Mouse (Mus musculus) liver, postnatal 0 days (tissue): ENCODE measurements at regions not wholly inside any gene's neighbourhood (a gene's known extent, or its start where the extent isn't known, plus 50 kb on each side); places are given as distances from the start of the nearest gene placed in this dataset.

Experiments used
- ATAC-seq: fragments of 200-750 bp; cut with Nextera tagmentation; 2 replicates; pipeline ENCODE4 v1.8.0; 2017; ENCODE audit warnings: mild to moderate bottlenecking, moderate library complexity
- DNase-seq: peaks from one replicate; pipeline ENCODE4 v3.0.0-alpha.2; 2016
- H3K27ac ChIP-seq: fragments of 300-500 bp; sonication (generic); 2 replicates; pipeline ENCODE4 v1.5.1; 2014; ENCODE audit warnings: antibody characterized with exemption, moderate library complexity, mild to moderate bottlenecking, low read depth
- H3K27me3 ChIP-seq: fragments of 300-500 bp; sonication (generic); 2 replicates; pipeline ENCODE4 v1.6.1; 2014; ENCODE audit warnings: low read length, control low read depth, mixed read lengths; ENCODE audit not compliant: insufficient read depth
- H3K36me3 ChIP-seq: fragments of 300-500 bp; sonication (generic); replicated peaks from 2 replicates; pipeline ENCODE4 v1.6.1; 2014; ENCODE audit warnings: mild to moderate bottlenecking, control low read depth, low read length, moderate library complexity, mixed read lengths; ENCODE audit not compliant: insufficient read depth
- H3K4me1 ChIP-seq: fragments of 300-500 bp; sonication (generic); 2 replicates; pipeline ENCODE4 v1.6.1; 2014; ENCODE audit warnings: antibody characterized with exemption, mild to moderate bottlenecking, control low read depth; ENCODE audit not compliant: insufficient read depth
- H3K4me2 ChIP-seq: fragments of 300-500 bp; sonication (generic); 2 replicates; pipeline ENCODE4 v1.6.1; 2014; ENCODE audit warnings: low read depth, mild to moderate bottlenecking, low read length, moderate library complexity, mixed read lengths
- H3K4me3 ChIP-seq: fragments of 300-500 bp; sonication (generic); 2 replicates; pipeline ENCODE4 v1.5.1; 2014; ENCODE audit warnings: low read depth, low read length
- H3K9ac ChIP-seq: fragments of 300-500 bp; sonication (generic); replicated peaks from 2 replicates; pipeline ENCODE4 v1.6.1; 2014; ENCODE audit warnings: mild to moderate bottlenecking, moderate library complexity
- H3K9me3 ChIP-seq: fragments of 300-500 bp; sonication (generic); 2 replicates; pipeline ENCODE4 v1.6.1; 2016; ENCODE audit warnings: mild to moderate bottlenecking, control low read depth, low read length, mixed read lengths
- CTCF ChIP-seq: sonication (generic); IDR thresholded peaks from 2 replicates; pipeline ENCODE4 v1.5.1; 2016; ENCODE audit warnings: antibody characterized with exemption, low read depth
- EP300 ChIP-seq: IDR thresholded peaks from 2 replicates; pipeline ENCODE4 v1.6.1; 2016; ENCODE audit warnings: antibody characterized with exemption, low read depth, mild to moderate bottlenecking
- WGBS: fragments of 180-500 bp; shearing (Covaris S2); extraction: QIAGEN DNeasy Blood & Tissue Kit; methylation state at CpG from one replicate; pipeline ENCODE4 v1.1.7; 2014; ENCODE audit not compliant: insufficient replicate concordance; 5-methylcytosine and 5-hydroxymethylcytosine counted together

- no peak overlapping the region for H3K4me2 ChIP-seq
- H3K27ac ChIP-seq, result no peak overlapping the region
- H3K4me1 ChIP-seq, result no peaks in the 10 kb centered on the region
- DNase-seq (peak; percentile 15), ATAC-seq (no peak)
- TF ChIP-seq CTCF, result no peak
- TF ChIP-seq EP300, result no peak
- no peaks in the 10 kb centered on the region for H3K9me3 ChIP-seq
- no peak overlapping the region for H3K4me3 ChIP-seq
- no peaks in the 10 kb centered on the region for H3K27me3 ChIP-seq
- H3K36me3 ChIP-seq, result no peaks in the 10 kb centered on the region
- 52% methylated on average over 3 of the region's 3 CpGs for WGBS
- H3K9ac ChIP-seq, result no peak overlapping the region
These were observed 194.9 kb upstream of the Eif4g2 start for GRCm38 (mm10) chr7:111277703-111278102.

- Histone ChIP-seq H3K27ac (no peak overlapping the region), H3K4me2 (no peak overlapping the region), H3K9me3 (no peaks in the 10 kb centered on the region), H3K9ac (no peak overlapping the region), H3K36me3 (no peaks in the 10 kb centered on the region), H3K4me3 (no peak overlapping the region), H3K27me3 (no peaks in the 10 kb centered on the region), H3K4me1 (no peaks in the 10 kb centered on the region)
- ATAC-seq (no peak), DNase-seq (no peak)
- WGBS, result 83% methylated on average over 5 of the region's 5 CpGs
- no peak for TF ChIP-seq CTCF
- TF ChIP-seq EP300, result no peak
These were observed 191.0 kb upstream of the Eif4g2 start for GRCm38 (mm10) chr7:111273839-111274238.

- DNase-seq (no peak), ATAC-seq (no peak)
- Histone ChIP-seq H3K36me3 (no peaks in the 10 kb centered on the region), H3K27ac (no peak overlapping the region), H3K9me3 (no peaks in the 10 kb centered on the region), H3K4me2 (no peak overlapping the region), H3K9ac (no peak overlapping the region), H3K27me3 (no peaks in the 10 kb centered on the region), H3K4me1 (no peaks in the 10 kb centered on the region), H3K4me3 (no peak overlapping the region)
- WGBS, result 77% methylated on average over 4 of the region's 4 CpGs
- TF ChIP-seq EP300, result no peak
- no peak for TF ChIP-seq CTCF
These were observed 188.0 kb upstream of the Eif4g2 start for GRCm38 (mm10) chr7:111270874-111271273.

GRCm38 (mm10) chr7:111268197-111268596 is 185.4 kb upstream of the Eif4g2 start:
- Histone ChIP-seq H3K4me2 (no peak overlapping the region), H3K9ac (no peak overlapping the region), H3K36me3 (no peaks in the 10 kb centered on the region), H3K4me1 (no peaks in the 10 kb centered on the region), H3K27me3 (no peaks in the 10 kb centered on the region), H3K27ac (no peak overlapping the region), H3K9me3 (no peaks in the 10 kb centered on the region), H3K4me3 (no peak overlapping the region)
- TF ChIP-seq EP300 (no peak), CTCF (no peak)
- ATAC-seq, result no peak
- DNase-seq, result no peak
- WGBS, result 76% methylated on average over 2 of the region's 2 CpGs

GRCm38 (mm10) chr7:111263302-111263701 is 180.5 kb upstream of the Eif4g2 start:
- Histone ChIP-seq H3K27ac (no peak overlapping the region), H3K27me3 (no peaks in the 10 kb centered on the region), H3K36me3 (no peaks in the 10 kb centered on the region), H3K4me1 (no peaks in the 10 kb centered on the region), H3K4me3 (no peak overlapping the region), H3K9me3 (no peaks in the 10 kb centered on the region), H3K9ac (no peak overlapping the region), H3K4me2 (no peak overlapping the region)
- no peak for DNase-seq
- ATAC-seq, result no peak
- TF ChIP-seq CTCF (peak; percentile 54), EP300 (no peak)
- WGBS, result 80% methylated on average over 1 of the region's 1 CpGs

- no peak for TF ChIP-seq EP300
- no peak for TF ChIP-seq CTCF
- Histone ChIP-seq H3K4me3 (no peak overlapping the region), H3K4me2 (no peak overlapping the region), H3K36me3 (no peaks in the 10 kb centered on the region), H3K9me3 (no peaks in the 10 kb centered on the region), H3K9ac (no peak overlapping the region), H3K4me1 (no peaks in the 10 kb centered on the region), H3K27ac (no peak overlapping the region), H3K27me3 (no peaks in the 10 kb centered on the region)
- DNase-seq (no peak), ATAC-seq (no peak)
- 70% methylated on average over 11 of the region's 11 CpGs for WGBS
These were observed 177.1 kb upstream of the Eif4g2 start for GRCm38 (mm10) chr7:111259630-111260574.
